Mouse (Mus musculus) kidney, adult 2 months (tissue): ENCODE measurements around the gene Ntm.

Experiments
- CTCF ChIP-seq: fragments of 200-500 bp; conservative IDR thresholded peaks from 2 replicates; pipeline ENCODE4 v1.5.1; 2011; ENCODE audit warnings: low read depth, mild to moderate bottlenecking, control low read depth, low read length, moderate library complexity, mixed read lengths; ENCODE audit not compliant: insufficient read depth, insufficient read length
- POLR2A ChIP-seq: fragments of 200-500 bp; IDR thresholded peaks from one replicate; pipeline ENCODE4 v1.6.1; 2011; ENCODE audit warnings: low read depth, low read length, control low read depth

GRCm38 (mm10) chr9:29962978-29963377 lies at the start of gene Ntm:
- TF ChIP-seq CTCF (no peak), POLR2A (no peak)
